Mouse (Mus musculus): ENCODE data around the gene Znrf3. TPM values are rescaled to one million over a fixed set of nuclear protein-coding genes. Genes with fewer than 3 reads are reported as not detected.
"Not testable (repeated sequence)": the region's sequence is repeated elsewhere in the genome, so short reads cannot be mapped to it uniquely, and the experiment has no call there.

Gene Znrf3
- 13.0 and 13.1 TPM in 2 replicates for polyA plus RNA-seq (2012; rRNA removed)

GRCm38 (mm10) chr11:5444599-5445451 lies at the start of gene Znrf3:
Gene Znrf3 (minus strand): TSS chr11:5444847.
- peaks cover 14% of the 10 kb centered on the region for H3K4me1 ChIP-seq (ENCODE audit: control insufficient read depth, insufficient read depth, low read length)
- no peaks in the 10 kb centered on the region for H3K36me3 ChIP-seq (ENCODE audit: control insufficient read depth, insufficient read depth, low read length)
- no peak for TF ChIP-seq CTCF (IDR thresholded peaks at IDR 0.05; ENCODE audit: control insufficient read depth, insufficient read depth, insufficient replicate concordance, low read depth, low read length)
- TF ChIP-seq POLR2A (IDR thresholded peaks at IDR 0.05; ENCODE audit: control insufficient read depth, low read depth, low read length): peak; percentile 82
- no peaks in the 10 kb centered on the region for H3K27me3 ChIP-seq (ENCODE audit: control insufficient read depth, insufficient read depth, low read length)
- peak within 1 kb of the TSS; percentile 96 for H3K27ac ChIP-seq (ENCODE audit: control insufficient read depth, insufficient read depth, low read depth, low read length)
- peak within 1 kb of the TSS; percentile 93 for H3K4me3 ChIP-seq (ENCODE audit: control insufficient read depth, low read depth, low read length)

DNA sequence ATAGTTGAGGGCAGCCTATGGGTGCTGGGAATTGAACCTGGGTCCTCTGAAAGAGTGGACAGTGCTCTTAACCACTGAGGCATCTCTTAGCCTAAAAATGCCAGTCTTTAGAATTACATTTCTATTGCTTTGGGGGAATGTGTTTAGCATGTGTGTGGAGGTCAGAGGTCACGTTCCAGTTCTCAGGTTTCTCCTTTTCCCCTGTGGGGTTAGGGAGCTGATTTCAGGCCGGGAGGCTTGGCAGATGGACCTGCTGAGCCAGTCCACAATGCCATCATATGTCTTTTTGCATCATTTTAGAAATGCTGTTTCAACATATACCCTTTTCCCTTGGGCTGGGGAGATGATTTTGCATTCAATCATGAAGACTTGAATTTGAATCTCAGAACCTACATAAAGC lies 49.2 kb upstream of the Znrf3 start:
- Histone ChIP-seq H3K27me3 (ENCODE audit: control insufficient read depth, insufficient read depth, low read length) (no peaks in the 10 kb centered on the region), H3K27ac (ENCODE audit: control insufficient read depth, insufficient read depth, low read depth, low read length) (no peak overlapping the region), H3K36me3 (ENCODE audit: control insufficient read depth, insufficient read depth, low read length) (no peaks in the 10 kb centered on the region), H3K4me1 (ENCODE audit: control insufficient read depth, insufficient read depth, low read length) (no peaks in the 10 kb centered on the region), H3K4me3 (ENCODE audit: control insufficient read depth, low read depth, low read length) (no peak overlapping the region)
- no peak for TF ChIP-seq POLR2A (IDR thresholded peaks at IDR 0.05; ENCODE audit: control insufficient read depth, low read depth, low read length)
- TF ChIP-seq CTCF (IDR thresholded peaks at IDR 0.05; ENCODE audit: control insufficient read depth, insufficient read depth, insufficient replicate concordance, low read depth, low read length): no peak

DNA sequence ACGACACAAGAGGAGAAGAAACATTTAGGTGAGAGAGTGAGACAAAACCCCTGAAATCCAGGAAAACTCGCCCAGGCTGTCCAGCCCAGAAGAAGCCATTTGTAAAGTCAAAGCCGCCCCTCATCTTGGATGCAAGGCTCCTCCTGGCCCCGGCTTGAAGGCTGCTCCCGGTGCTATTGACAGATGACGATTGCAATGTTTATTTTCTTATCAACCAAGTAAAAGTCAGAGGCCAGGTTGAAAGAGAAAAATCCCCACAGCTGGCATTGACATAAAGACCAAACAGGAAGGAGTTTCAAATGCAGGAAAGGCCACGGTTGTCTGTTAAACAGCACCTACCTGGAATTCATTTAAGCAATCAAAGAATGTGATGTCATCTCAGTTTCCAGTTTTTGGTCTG lies 47.3 kb upstream of the Znrf3 start:
- TF ChIP-seq POLR2A (IDR thresholded peaks at IDR 0.05; ENCODE audit: control insufficient read depth, low read depth, low read length): no peak
- TF ChIP-seq CTCF (IDR thresholded peaks at IDR 0.05; ENCODE audit: control insufficient read depth, insufficient read depth, insufficient replicate concordance, low read depth, low read length): no peak
- Histone ChIP-seq H3K4me3 (ENCODE audit: control insufficient read depth, low read depth, low read length) (no peak overlapping the region), H3K4me1 (ENCODE audit: control insufficient read depth, insufficient read depth, low read length) (no peaks in the 10 kb centered on the region), H3K36me3 (ENCODE audit: control insufficient read depth, insufficient read depth, low read length) (no peaks in the 10 kb centered on the region), H3K27ac (ENCODE audit: control insufficient read depth, insufficient read depth, low read depth, low read length) (no peak overlapping the region), H3K27me3 (ENCODE audit: control insufficient read depth, insufficient read depth, low read length) (no peaks in the 10 kb centered on the region)

- H3K36me3 ChIP-seq (ENCODE audit: control insufficient read depth, insufficient read depth, low read length): no peaks in the 10 kb centered on the region
- H3K4me1 ChIP-seq (ENCODE audit: control insufficient read depth, insufficient read depth, low read length): no peaks in the 10 kb centered on the region
- H3K27me3 ChIP-seq (ENCODE audit: control insufficient read depth, insufficient read depth, low read length): no peaks in the 10 kb centered on the region
- H3K27ac ChIP-seq (ENCODE audit: control insufficient read depth, insufficient read depth, low read depth, low read length): no peak overlapping the region
- H3K4me3 ChIP-seq (ENCODE audit: control insufficient read depth, low read depth, low read length): no peak overlapping the region
- TF ChIP-seq POLR2A (IDR thresholded peaks at IDR 0.05; ENCODE audit: control insufficient read depth, low read depth, low read length) (no peak), CTCF (IDR thresholded peaks at IDR 0.05; ENCODE audit: control insufficient read depth, insufficient read depth, insufficient replicate concordance, low read depth, low read length) (no peak)
These were observed 46.5 kb upstream of the Znrf3 start for GRCm38 (mm10) chr11:5490989-5491656.

- H3K4me1 ChIP-seq (ENCODE audit: control insufficient read depth, insufficient read depth, low read length); H3K27me3 ChIP-seq (ENCODE audit: control insufficient read depth, insufficient read depth, low read length); H3K36me3 ChIP-seq (ENCODE audit: control insufficient read depth, insufficient read depth, low read length); H3K27ac ChIP-seq (ENCODE audit: control insufficient read depth, insufficient read depth, low read depth, low read length): not testable (repeated sequence)
- peak overlapping the region; percentile 49 for H3K4me3 ChIP-seq (ENCODE audit: control insufficient read depth, low read depth, low read length)
These were observed 44.8 kb upstream of the Znrf3 start for GRCm38 (mm10) chr11:5489433-5489832.

GRCm38 (mm10) chr11:5485193-5486011 lies 40.8 kb upstream of the Znrf3 start:
- no peaks in the 10 kb centered on the region for H3K36me3 ChIP-seq (ENCODE audit: control insufficient read depth, insufficient read depth, low read length)
- H3K27me3 ChIP-seq (ENCODE audit: control insufficient read depth, insufficient read depth, low read length): no peaks in the 10 kb centered on the region
- H3K4me1 ChIP-seq (ENCODE audit: control insufficient read depth, insufficient read depth, low read length): peaks cover 4% of the 10 kb centered on the region
- peak overlapping the region; percentile 83 for H3K4me3 ChIP-seq (ENCODE audit: control insufficient read depth, low read depth, low read length)
- TF ChIP-seq POLR2A (IDR thresholded peaks at IDR 0.05; ENCODE audit: control insufficient read depth, low read depth, low read length): no peak
- peak; percentile 72 for TF ChIP-seq CTCF (IDR thresholded peaks at IDR 0.05; ENCODE audit: control insufficient read depth, insufficient read depth, insufficient replicate concordance, low read depth, low read length)
- no peak overlapping the region; the same call in 1 of the 2 replicates for H3K27ac ChIP-seq (ENCODE audit: control insufficient read depth, insufficient read depth, low read depth, low read length)

- TF ChIP-seq CTCF (IDR thresholded peaks at IDR 0.05; ENCODE audit: control insufficient read depth, insufficient read depth, insufficient replicate concordance, low read depth, low read length): no peak
- TF ChIP-seq POLR2A (IDR thresholded peaks at IDR 0.05; ENCODE audit: control insufficient read depth, low read depth, low read length): no peak
- no peak overlapping the region for H3K27ac ChIP-seq (ENCODE audit: control insufficient read depth, insufficient read depth, low read depth, low read length)
- H3K36me3 ChIP-seq (ENCODE audit: control insufficient read depth, insufficient read depth, low read length): no peaks in the 10 kb centered on the region
- H3K4me3 ChIP-seq (ENCODE audit: control insufficient read depth, low read depth, low read length): no peak overlapping the region
- no peaks in the 10 kb centered on the region for H3K27me3 ChIP-seq (ENCODE audit: control insufficient read depth, insufficient read depth, low read length)
- H3K4me1 ChIP-seq (ENCODE audit: control insufficient read depth, insufficient read depth, low read length): peaks cover 4% of the 10 kb centered on the region
These were observed 37.9 kb upstream of the Znrf3 start for GRCm38 (mm10) chr11:5482581-5482980.
